24 mouse cellular contexts compared by ENCODE assay signal in the genomic region with DNA sequence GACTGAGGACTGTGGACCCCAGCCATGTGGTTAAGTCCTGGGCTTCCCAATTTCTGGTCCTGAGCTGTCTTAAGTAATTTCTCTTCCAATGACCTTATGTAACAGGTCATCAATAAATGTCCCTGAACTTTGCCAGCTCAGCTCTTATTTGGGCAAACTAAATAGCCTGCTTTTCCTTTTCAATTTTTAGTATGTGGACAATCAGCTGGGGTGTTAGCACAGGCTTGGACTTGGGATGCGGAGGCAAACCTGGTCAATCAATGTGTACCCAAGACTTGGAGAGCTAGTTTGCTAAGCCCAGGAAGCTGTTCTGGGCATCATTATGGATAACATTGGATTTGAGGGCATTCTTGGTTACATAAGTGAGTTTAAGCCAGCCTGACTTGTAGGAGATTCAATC. TPM values are rescaled to one million over a fixed set of nuclear protein-coding genes. Genes with fewer than 3 reads are reported as not detected.
DNase-seq lines count a peak whose midpoint lies in the region; ATAC-seq and TF ChIP-seq lines count a peak whose summit lies in the region.
"Had no signal": no experiment of that assay in that cellular context is flagged by ENCODE, and none has a peak within 500 bp of the region (broad histone marks: within the 10 kb centered on the region; RNA-seq: fewer than 3 reads in every experiment).

No protein-coding gene starts in this region.

- no peaks in the 10 kb centered on the region for H3K27me3 ChIP-seq in forebrain, embryonic 11.5 days (ENCODE audit: control insufficient read depth, insufficient read depth, low read length)
- no peaks in the 10 kb centered on the region for H3K27me3 ChIP-seq in forebrain, embryonic 13.5 days
- H3K27me3 ChIP-seq in liver, adult 2 months (ENCODE audit: control insufficient read depth, insufficient read depth, low read length) = no peaks in the 10 kb centered on the region
- H3K27me3 ChIP-seq in liver, embryonic 12.5 days (replicated peaks) = peaks cover 25% of the 10 kb centered on the region
- H3K27me3 ChIP-seq: CH12.LX had no signal

- intact Hi-C loops in heart, postnatal 25 days (cut with DNase I) = no loop called here

- H3K27ac ChIP-seq in forebrain, embryonic 11.5 days (ENCODE audit: low read depth, low read length) = no peak overlapping the region
- no peak overlapping the region for H3K27ac ChIP-seq in forebrain, embryonic 13.5 days
- H3K27ac ChIP-seq in liver, adult 2 months (replicated peaks; ENCODE audit: insufficient read depth, low read depth, low read length) = peak overlapping the region; percentile 78
- no peak overlapping the region for H3K27ac ChIP-seq in liver, embryonic 12.5 days

- H3K79me2 ChIP-seq in liver, adult 2 months (ENCODE audit: control insufficient read depth, insufficient read depth, low read length) = no peaks in the 10 kb centered on the region

- no peak overlapping the region for H3K4me3 ChIP-seq in forebrain, embryonic 11.5 days (ENCODE audit: low read depth, low read length)
- H3K4me3 ChIP-seq in forebrain, embryonic 13.5 days = no peak overlapping the region
- H3K4me3 ChIP-seq in liver, adult 2 months (ENCODE audit: insufficient read depth, low read depth, low read length) = no peak overlapping the region
- H3K4me3 ChIP-seq in liver, embryonic 12.5 days = no peak overlapping the region

- no peaks in the 10 kb centered on the region for H3K9me3 ChIP-seq in forebrain, embryonic 11.5 days (ENCODE audit: control insufficient read depth, low read length)
- H3K9me3 ChIP-seq in forebrain, embryonic 13.5 days (replicated peaks) = 0 out of 2 replicates have a peak, but pooled peaks cover 5% of the 10 kb centered on the region
- peaks cover 12% of the 10 kb centered on the region; the same call in 1 of the 2 replicates for H3K9me3 ChIP-seq in liver, embryonic 12.5 days (replicated peaks)

- H3K36me3 ChIP-seq in forebrain, embryonic 11.5 days (ENCODE audit: control insufficient read depth, insufficient read depth, low read length) = no peaks in the 10 kb centered on the region
- no peaks in the 10 kb centered on the region for H3K36me3 ChIP-seq in forebrain, embryonic 13.5 days (ENCODE audit: poor library complexity, severe bottlenecking)
- H3K36me3 ChIP-seq in liver, adult 2 months (ENCODE audit: control insufficient read depth, insufficient read depth, low read length) = no peaks in the 10 kb centered on the region
- H3K36me3 ChIP-seq in liver, embryonic 12.5 days = no peaks in the 10 kb centered on the region
- H3K36me3 ChIP-seq: G1E had no signal

- H3K9ac ChIP-seq in forebrain, embryonic 11.5 days (ENCODE audit: low read length) = no peak overlapping the region
- no peak overlapping the region for H3K9ac ChIP-seq in forebrain, embryonic 13.5 days
- no peak overlapping the region for H3K9ac ChIP-seq in liver, adult 2 months (ENCODE audit: low read depth, low read length)
- H3K9ac ChIP-seq in liver, embryonic 12.5 days = no peak overlapping the region

- DNase-seq in adrenal gland, adult 2 months = peak; percentile 20
- no peak for DNase-seq in adrenal gland, adult 18-20 months (ENCODE audit: low spot score in 2 of 2)
- DNase-seq in forebrain, embryonic 11.5 days (ENCODE audit: low spot score) = peak; percentile 5
- peak; percentile 25 for DNase-seq in heart, adult 11 months
- no peak for DNase-seq in heart, postnatal 25 days (ENCODE audit: low spot score)
- DNase-seq in liver, adult 2 months (ENCODE audit: extremely low read depth, low read depth, low spot score) = peak; percentile 97
- DNase-seq: adrenal gland, adult 8-10 months; adrenal gland, postnatal 10 days; adrenal gland, postnatal 14 days; adrenal gland, postnatal 25 days; adrenal gland, postnatal 36 days; B cell, adult 2 months; cerebellum, adult 11 months; cerebellum, adult 11-12 months; cerebellum, adult 18-20 months; cerebellum, adult 2 months had no signal

- H3K4me1 ChIP-seq in forebrain, embryonic 11.5 days (replicated peaks; ENCODE audit: control insufficient read depth, insufficient read depth, low read length) = 0 out of 2 replicates have a peak, but pooled peaks cover 2% of the 10 kb centered on the region
- no peaks in the 10 kb centered on the region for H3K4me1 ChIP-seq in forebrain, embryonic 13.5 days
- peaks cover 16% of the 10 kb centered on the region for H3K4me1 ChIP-seq in liver, adult 2 months (ENCODE audit: control insufficient read depth, insufficient read depth, low read length)
- no peaks in the 10 kb centered on the region for H3K4me1 ChIP-seq in liver, embryonic 12.5 days

- TF ChIP-seq CTCF in liver, adult 2 months (IDR thresholded peaks at IDR 0.05; ENCODE audit: low read depth, low read length) = no peak

- ATAC-seq in forebrain, embryonic 11.5 days (replicated peaks; ENCODE audit: low FRiP score) = no peak
- ATAC-seq in forebrain, embryonic 13.5 days = no peak
- no peak for ATAC-seq in liver, embryonic 12.5 days
- ATAC-seq: activated CD4-positive, CD25-positive, alpha-beta regulatory T cell, adult 4 months; CD4-positive, CD25-positive, alpha-beta regulatory T cell, adult 4 months; Patski had no signal

- WGBS in forebrain, embryonic 11.5 days = 97% methylated on average over 1 of the region's 1 CpGs
- WGBS in forebrain, embryonic 13.5 days = 100% methylated on average over 1 of the region's 1 CpGs
- 34% methylated on average over 1 of the region's 1 CpGs for WGBS in liver, adult 2 months
- 91% methylated on average over 1 of the region's 1 CpGs for WGBS in liver, embryonic 12.5 days (ENCODE audit: insufficient replicate concordance)

- H3K4me2 ChIP-seq in forebrain, embryonic 11.5 days (ENCODE audit: low read depth, low read length, severe bottlenecking) = no peak overlapping the region
- no peak overlapping the region for H3K4me2 ChIP-seq in forebrain, embryonic 13.5 days
- H3K4me2 ChIP-seq in liver, embryonic 12.5 days = no peak overlapping the region

- TF ChIP-seq POLR2A in liver, adult 2 months (IDR thresholded peaks at IDR 0.05; ENCODE audit: extremely low read depth, insufficient read depth, low read length) = no peak

RNA-seq across cellular contexts. Expression of gene Hhex, which starts 21.4 kb away (rescaled TPM):
- 10 to 100 TPM; 38.0 to 79.8 TPM for total RNA-seq in adrenal gland, adult 2 months (2021)
- polyA plus RNA-seq in adrenal gland, adult 2 months (2012; rRNA removed) = 162 and 413 TPM in 2 replicates
- total RNA-seq in adrenal gland, adult 18-20 months (2021) = 10 to 100 TPM; 36.9 to 43.4 TPM
- polyA plus RNA-seq in forebrain, embryonic 11.5 days (2014; fragmentation: Nextera tagmentation; extraction: Ambion mirVana) = 4.5 and 5.1 TPM in 2 replicates
- 3.4 and 5.7 TPM in 2 replicates for polyA plus RNA-seq in forebrain, embryonic 13.5 days (2015; fragmentation: Nextera tagmentation; extraction: Ambion mirVana)
- 1 to 10 TPM; 3.8 to 4.8 TPM for total RNA-seq in heart, postnatal 25 days (2021)
- 15.9 and 28.4 TPM in 2 replicates for total RNA-seq in liver, adult 2 months (2014; rRNA removed)
- 73.0 and 107 TPM in 2 replicates for polyA plus RNA-seq in liver, adult 2 months (2012; rRNA removed)
- polyA plus RNA-seq in liver, embryonic 12.5 days (2016; fragmentation: Nextera tagmentation; extraction: Ambion mirVana) = 38.9 and 39.8 TPM in 2 replicates
- total RNA-seq: MEL had no signal

Comparison
In these comparisons a context has a peak if more than half of its experiments do, and no peak if none do; other contexts are left out.
1. DNase-seq: peak in adrenal gland, adult 2 months (single experiment), forebrain, embryonic 11.5 days (single experiment), heart, adult 11 months (single experiment) and liver, adult 2 months (single experiment); none in adrenal gland, adult 18-20 months (0 of 2) and heart, postnatal 25 days (single experiment).